Mouse (Mus musculus): ENCODE data around the gene Boll. TPM values are rescaled to one million over a fixed set of nuclear protein-coding genes. Genes with fewer than 3 reads are reported as not detected.

The Boll gene
- polyA plus RNA-seq, 1 experiment from 2014 or later = not detected

GRCm38 (mm10) chr1:55207561-55207960 is 155.7 kb downstream of the Boll start:
- no peaks in the 10 kb centered on the region for H3K36me3 ChIP-seq (ENCODE audit: control insufficient read depth, insufficient read depth, low read length)
- H3K27me3 ChIP-seq (ENCODE audit: control insufficient read depth, insufficient read depth, low read length) = no peaks in the 10 kb centered on the region
- no peak overlapping the region for H3K9ac ChIP-seq (replicated peaks; ENCODE audit: low read length)
- no peaks in the 10 kb centered on the region for H3K4me1 ChIP-seq (ENCODE audit: control insufficient read depth, insufficient read depth, low read length)
- H3K27ac ChIP-seq (replicated peaks; ENCODE audit: low read depth, low read length) = no peak overlapping the region
- 88% methylated on average over 6 of the region's 6 CpGs for WGBS
- no peak for ATAC-seq (ENCODE audit: low FRiP score, low TSS enrichment)
- no peak overlapping the region for H3K4me2 ChIP-seq (ENCODE audit: low read length)
- no peaks in the 10 kb centered on the region for H3K9me3 ChIP-seq (ENCODE audit: control insufficient read depth, low read length)
- H3K4me3 ChIP-seq (replicated peaks; ENCODE audit: low read depth, low read length) = no peak overlapping the region
- no peak for DNase-seq

GRCm38 (mm10) chr1:55205808-55206327 is 157.4 kb downstream of the Boll start:
- H3K4me1 ChIP-seq (ENCODE audit: control insufficient read depth, insufficient read depth, low read length) = no peaks in the 10 kb centered on the region
- no peaks in the 10 kb centered on the region for H3K27me3 ChIP-seq (ENCODE audit: control insufficient read depth, insufficient read depth, low read length)
- 22% methylated on average over 5 of the region's 5 CpGs for WGBS
- no peaks in the 10 kb centered on the region for H3K36me3 ChIP-seq (ENCODE audit: control insufficient read depth, insufficient read depth, low read length)
- no peak overlapping the region for H3K4me2 ChIP-seq (ENCODE audit: low read length)
- H3K27ac ChIP-seq (replicated peaks; ENCODE audit: low read depth, low read length) = no peak overlapping the region
- H3K4me3 ChIP-seq (replicated peaks; ENCODE audit: low read depth, low read length) = no peak overlapping the region
- no peak overlapping the region for H3K9ac ChIP-seq (replicated peaks; ENCODE audit: low read length)
- no peaks in the 10 kb centered on the region for H3K9me3 ChIP-seq (ENCODE audit: control insufficient read depth, low read length)
- ATAC-seq (ENCODE audit: low FRiP score, low TSS enrichment) (no peak), DNase-seq (no peak)

GRCm38 (mm10) chr1:55201850-55202752 is 161.2 kb downstream of the Boll start:
- peak; percentile 61 for DNase-seq
- Histone ChIP-seq H3K4me2 (ENCODE audit: low read length) (no peak overlapping the region), H3K9me3 (ENCODE audit: control insufficient read depth, low read length) (no peaks in the 10 kb centered on the region), H3K4me1 (ENCODE audit: control insufficient read depth, insufficient read depth, low read length) (no peaks in the 10 kb centered on the region), H3K9ac (replicated peaks; ENCODE audit: low read length) (no peak overlapping the region), H3K4me3 (replicated peaks; ENCODE audit: low read depth, low read length) (no peak overlapping the region), H3K36me3 (ENCODE audit: control insufficient read depth, insufficient read depth, low read length) (no peaks in the 10 kb centered on the region), H3K27ac (replicated peaks; ENCODE audit: low read depth, low read length) (no peak overlapping the region), H3K27me3 (ENCODE audit: control insufficient read depth, insufficient read depth, low read length) (no peaks in the 10 kb centered on the region)
- no peak for ATAC-seq (ENCODE audit: low FRiP score, low TSS enrichment)
- WGBS = 55% methylated on average over 18 of the region's 18 CpGs

- Histone ChIP-seq H3K9ac (replicated peaks; ENCODE audit: low read length) (no peak overlapping the region), H3K27me3 (ENCODE audit: control insufficient read depth, insufficient read depth, low read length) (no peaks in the 10 kb centered on the region), H3K36me3 (ENCODE audit: control insufficient read depth, insufficient read depth, low read length) (no peaks in the 10 kb centered on the region), H3K9me3 (ENCODE audit: control insufficient read depth, low read length) (no peaks in the 10 kb centered on the region), H3K4me1 (ENCODE audit: control insufficient read depth, insufficient read depth, low read length) (peaks cover 14% of the 10 kb centered on the region), H3K27ac (replicated peaks; ENCODE audit: low read depth, low read length) (no peak overlapping the region), H3K4me3 (replicated peaks; ENCODE audit: low read depth, low read length) (no peak overlapping the region), H3K4me2 (ENCODE audit: low read length) (no peak overlapping the region)
- 11% methylated on average over 3 of the region's 3 CpGs for WGBS
- ATAC-seq (ENCODE audit: low FRiP score, low TSS enrichment) (peak; percentile 25; the same call in 1 of the 2 replicates), DNase-seq (no peak)
These were observed 164.6 kb downstream of the Boll start for GRCm38 (mm10) chr1:55198719-55199118.

Other genes with a start within 250 kb of the Boll start
- gene Mob4, start 232.2 kb downstream of the Boll start, polyA plus RNA-seq (2014; fragmentation: Nextera tagmentation; extraction: Ambion mirVana) = 183 and 196 TPM in 2 replicates
- gene Rftn2, start 136.7 kb downstream of the Boll start, polyA plus RNA-seq (2014; fragmentation: Nextera tagmentation; extraction: Ambion mirVana) = 8.7 and 9.5 TPM in 2 replicates
- gene Mars2, start 126.3 kb downstream of the Boll start, polyA plus RNA-seq (2014; fragmentation: Nextera tagmentation; extraction: Ambion mirVana) = 4.1 and 4.4 TPM in 2 replicates
- gene Plcl1, start 42.5 kb upstream of the Boll start, polyA plus RNA-seq (2014; fragmentation: Nextera tagmentation; extraction: Ambion mirVana) = 5.0 and 5.1 TPM in 2 replicates